Mouse (Mus musculus) layer of hippocampus, postnatal 10 days (tissue): ENCODE data around the gene Frmd4a. TPM values are rescaled to one million over a fixed set of nuclear protein-coding genes. Genes with fewer than 3 reads are reported as not detected.

Experiments
- DNase-seq, 2 experiments: peaks; one replicate each; pipeline ENCODE4 v3.0.0; 2021; ENCODE audit warnings: low spot score in 2 of 2
- total RNA-seq, 2 experiments: library from RNA; stranded (reverse); gene quantifications; 2 replicates each; pipeline ENCODE4 v1.2.3; 2021

Gene Frmd4a
- total RNA-seq, 2 experiments from 2014 or later = 114 to 128 TPM

- DNase-seq = no peak
Measured at GRCm38 (mm10) chr2:4476608-4477007, 459.1 kb downstream of the Frmd4a start.

GRCm38 (mm10) chr2:4477311-4477710 lies 459.8 kb downstream of the Frmd4a start:
- DNase-seq = no peak

GRCm38 (mm10) chr2:4480180-4480579 lies 462.7 kb downstream of the Frmd4a start:
- DNase-seq = no peak

GRCm38 (mm10) chr2:4481154-4481553 lies 463.6 kb downstream of the Frmd4a start:
- no peak for DNase-seq

GRCm38 (mm10) chr2:4486185-4486584 lies 468.7 kb downstream of the Frmd4a start:
- no peak for DNase-seq

GRCm38 (mm10) chr2:4487280-4487679 lies 469.8 kb downstream of the Frmd4a start:
- DNase-seq = no peak

GRCm38 (mm10) chr2:4490845-4491244 lies 473.3 kb downstream of the Frmd4a start:
- DNase-seq = no peak

- DNase-seq = peak; percentile 80 to 82
Measured at GRCm38 (mm10) chr2:4492485-4493481, 475.3 kb downstream of the Frmd4a start.

GRCm38 (mm10) chr2:4494478-4494877 lies 477.0 kb downstream of the Frmd4a start:
- DNase-seq = no peak

GRCm38 (mm10) chr2:4499257-4499656 lies 481.7 kb downstream of the Frmd4a start:
- peak; percentile 68 to 74 for DNase-seq

GRCm38 (mm10) chr2:4499916-4500315 lies 482.4 kb downstream of the Frmd4a start:
- no peak for DNase-seq

- no peak for DNase-seq
Measured at GRCm38 (mm10) chr2:4501257-4502027, 483.9 kb downstream of the Frmd4a start.

- no peak for DNase-seq
Measured at GRCm38 (mm10) chr2:4504413-4504812, 486.9 kb downstream of the Frmd4a start.

GRCm38 (mm10) chr2:4505695-4506094 lies 488.2 kb downstream of the Frmd4a start:
- DNase-seq = no peak

- DNase-seq = no peak
Measured at GRCm38 (mm10) chr2:4506659-4507058, 489.1 kb downstream of the Frmd4a start.

GRCm38 (mm10) chr2:4507887-4508615 lies 490.5 kb downstream of the Frmd4a start:
- no peak for DNase-seq

- DNase-seq = no peak
Measured at GRCm38 (mm10) chr2:4508959-4509615, 491.6 kb downstream of the Frmd4a start.

- DNase-seq = no peak
Measured at GRCm38 (mm10) chr2:4509739-4510138, 492.2 kb downstream of the Frmd4a start.

GRCm38 (mm10) chr2:4510208-4511079 lies 492.9 kb downstream of the Frmd4a start:
- no peak for DNase-seq

GRCm38 (mm10) chr2:4511080-4511386 lies 493.5 kb downstream of the Frmd4a start:
- DNase-seq = no peak
